Mouse (Mus musculus): Measurements from ENCODE around the gene Twf2. TPM values are rescaled to one million over a fixed set of nuclear protein-coding genes. Genes with fewer than 3 reads are reported as not detected.

The Twf2 gene
- polyA plus RNA-seq, 1 experiment from 2014 or later, result 69.8 TPM

MicroRNAs encoded within 50 kb of the gene (microRNA counts, 519-probe panel; counts per million panel counts)
- microRNA mmu-let-7g, result 8,060 counts per million, percentile 90 among the panel's probes with 10 or more counts

Small RNAs within 50 kb of the gene (microRNA-seq; reads per million reads assigned to microRNA genes)
- gene Mir135a-1, result 6.7 reads per million, percentile 20 among the genes with 10 or more reads in this experiment
- 22,122 reads per million, percentile 97 among the genes with 10 or more reads in this experiment for gene Mirlet7g

Other genes with a start within 250 kb of the Twf2 start
- gene Col6a5, start 242.5 kb upstream of the Twf2 start, polyA plus RNA-seq (2016; fragmentation: Nextera tagmentation; extraction: Ambion mirVana), result 0.43 and 0.70 TPM in 2 replicates
- gene Col6a4, start 106.3 kb upstream of the Twf2 start, polyA plus RNA-seq (2016; fragmentation: Nextera tagmentation; extraction: Ambion mirVana), result 0.25 and 0.35 TPM in 2 replicates
- gene Glyctk, start 45.0 kb upstream of the Twf2 start, polyA plus RNA-seq (2016; fragmentation: Nextera tagmentation; extraction: Ambion mirVana), result 2.8 and 3.1 TPM in 2 replicates
- gene Wdr82, start 32.2 kb upstream of the Twf2 start, polyA plus RNA-seq (2016; fragmentation: Nextera tagmentation; extraction: Ambion mirVana), result 30.1 and 31.3 TPM in 2 replicates
- gene Ppm1m, start 3.4 kb upstream of the Twf2 start, polyA plus RNA-seq (2016; fragmentation: Nextera tagmentation; extraction: Ambion mirVana), result 60.4 and 60.7 TPM in 2 replicates
- gene Tlr9, start 19.5 kb downstream of the Twf2 start, polyA plus RNA-seq (2016; fragmentation: Nextera tagmentation; extraction: Ambion mirVana), result not detected in 2 replicates
- gene Alas1, start 45.5 kb downstream of the Twf2 start, polyA plus RNA-seq (2016; fragmentation: Nextera tagmentation; extraction: Ambion mirVana), result 89.3 and 95.0 TPM in 2 replicates
- 30.3 and 31.5 TPM in 2 replicates for gene Poc1a, start 78.0 kb downstream of the Twf2 start, polyA plus RNA-seq (2016; fragmentation: Nextera tagmentation; extraction: Ambion mirVana)
- 53.7 and 58.9 TPM in 2 replicates for gene Dusp7, start 165.5 kb downstream of the Twf2 start, polyA plus RNA-seq (2016; fragmentation: Nextera tagmentation; extraction: Ambion mirVana)
- 938 and 976 TPM in 2 replicates for gene Rpl29, start 226.3 kb downstream of the Twf2 start, polyA plus RNA-seq (2016; fragmentation: Nextera tagmentation; extraction: Ambion mirVana)
- 45.0 and 51.1 TPM in 2 replicates for gene Acy1, start 235.2 kb downstream of the Twf2 start, polyA plus RNA-seq (2016; fragmentation: Nextera tagmentation; extraction: Ambion mirVana)
- 10.6 and 16.1 TPM in 2 replicates for gene Abhd14b, start 244.4 kb downstream of the Twf2 start, polyA plus RNA-seq (2016; fragmentation: Nextera tagmentation; extraction: Ambion mirVana)
- 56.0 and 57.8 TPM in 2 replicates for gene Abhd14a, start 244.6 kb downstream of the Twf2 start, polyA plus RNA-seq (2016; fragmentation: Nextera tagmentation; extraction: Ambion mirVana)

Measured in limb, embryonic 12.5 days (tissue).